Mouse (Mus musculus) megakaryocyte, embryonic 14.5 days (primary cell): ENCODE data around the gene Zfyve19.

Source experiments
- FLI1 ChIP-seq: IDR thresholded peaks from 2 replicates; pipeline ENCODE4 v1.6.1; 2012; ENCODE audit warnings: low read length, inconsistent platforms, mixed read lengths
- GATA1 ChIP-seq: IDR thresholded peaks from 3 replicates; pipeline ENCODE4 v1.6.1; 2012; ENCODE audit warnings: mixed read lengths, low read length, inconsistent platforms, borderline replicate concordance

DNA sequence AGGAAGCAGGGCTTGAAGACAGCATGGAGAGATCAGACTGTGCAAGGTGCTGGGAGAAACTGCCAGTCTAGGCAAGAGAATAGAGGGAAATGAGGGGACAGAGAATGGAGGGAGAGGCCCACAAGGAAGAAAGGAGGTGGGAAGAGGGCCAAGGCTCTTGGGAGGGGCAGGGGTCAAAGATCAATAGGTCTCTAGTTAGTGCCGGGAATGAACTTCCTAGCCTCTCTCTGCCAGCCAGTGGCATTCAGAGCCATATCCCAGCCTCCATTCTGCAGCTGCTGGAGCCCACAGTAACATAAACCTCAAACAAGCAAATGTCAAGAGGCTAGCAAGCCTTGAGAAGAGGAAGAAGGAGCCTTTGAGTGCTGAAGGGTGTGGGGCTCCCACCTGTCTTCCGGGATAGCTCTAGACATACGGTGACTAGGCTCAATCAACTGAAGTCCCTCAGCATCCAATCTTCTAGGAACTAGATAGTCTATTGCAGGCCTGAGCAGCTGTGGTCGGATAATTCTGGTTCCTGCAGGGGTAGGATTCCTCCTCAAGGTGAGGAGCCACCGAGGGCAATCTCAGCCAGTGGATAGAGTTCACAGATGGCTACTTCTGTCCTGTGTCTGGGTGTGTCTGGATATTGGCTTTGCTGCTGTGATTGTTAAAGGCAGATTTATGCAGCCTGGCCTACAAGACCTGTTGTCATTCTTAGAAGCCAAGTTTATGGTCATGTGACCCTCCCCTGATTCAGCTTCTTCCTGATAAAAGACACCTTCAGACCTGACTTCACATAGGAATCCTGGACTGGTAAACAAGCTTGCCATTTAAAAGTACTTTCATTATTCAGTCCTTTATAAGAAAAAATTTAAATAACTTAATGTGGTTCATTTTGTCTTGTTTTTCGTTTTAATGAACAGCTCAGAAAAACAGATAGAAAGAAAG is 21.6 kb downstream of the Zfyve19 start, which contains the start of gene Ppp1r14d:
- no peak for TF ChIP-seq GATA1
- no peak for TF ChIP-seq FLI1
